Mouse (Mus musculus): ENCODE data around the gene Ccdc182. TPM values are rescaled to one million over a fixed set of nuclear protein-coding genes. Genes with fewer than 3 reads are reported as not detected.

The Ccdc182 gene
- polyA plus RNA-seq, 1 experiment from 2014 or later = 0.10 TPM

DNA sequence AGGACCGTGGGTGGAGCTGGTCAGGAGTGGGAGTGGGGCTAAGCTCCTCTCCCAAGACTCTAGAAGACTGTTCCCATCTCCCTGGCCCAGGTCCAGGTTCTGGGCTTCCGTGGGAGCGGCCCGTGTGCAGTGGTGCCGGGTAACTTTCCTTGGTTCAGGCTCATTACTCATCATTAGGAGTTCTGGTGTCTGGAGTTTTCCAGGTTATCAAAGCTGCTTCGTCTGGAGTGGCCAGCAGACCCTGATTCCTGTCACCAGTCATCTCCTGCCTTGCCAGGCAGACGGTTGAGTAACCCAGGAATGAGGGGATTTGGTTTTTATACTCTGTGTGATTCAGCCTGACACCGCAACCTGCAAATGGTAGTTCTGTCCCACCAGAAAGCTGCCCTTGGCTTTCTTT, 7.8 kb upstream of the Ccdc182 start:
- Histone ChIP-seq H3K4me3 (no peak overlapping the region), H3K36me3 (no peaks in the 10 kb centered on the region), H3K9ac (no peak overlapping the region), H3K4me2 (no peak overlapping the region), H3K27me3 (replicated peaks) (peaks cover 7% of the 10 kb centered on the region; the same call in 1 of the 2 replicates), H3K9me3 (replicated peaks) (peaks cover 9% of the 10 kb centered on the region; the same call in 1 of the 2 replicates), H3K27ac (no peak overlapping the region), H3K4me1 (no peaks in the 10 kb centered on the region)
- ATAC-seq = no peak
- WGBS (ENCODE audit: insufficient replicate concordance) = 58% methylated on average over 8 of the region's 8 CpGs

DNA sequence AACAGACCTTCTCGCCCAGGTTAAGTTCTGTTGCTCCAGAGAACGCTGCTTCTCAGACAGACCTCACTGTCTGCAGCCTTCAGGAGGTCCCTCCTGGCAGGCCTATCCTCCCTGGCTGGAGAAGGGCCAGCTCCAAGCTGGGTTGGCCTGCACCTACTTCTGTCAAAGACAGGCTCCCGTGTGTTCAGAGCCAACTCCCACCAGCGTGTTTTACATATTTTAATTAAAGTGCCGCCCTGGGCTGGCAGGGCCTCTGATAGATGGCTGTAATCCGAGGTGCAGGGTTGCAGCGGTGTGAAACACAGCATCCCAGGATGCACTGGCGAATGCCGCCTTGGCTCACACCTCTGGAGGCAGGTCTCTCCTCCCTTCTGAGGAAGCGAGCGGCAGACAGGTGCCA, 5.5 kb upstream of the Ccdc182 start:
- Histone ChIP-seq H3K36me3 (no peaks in the 10 kb centered on the region), H3K4me1 (no peaks in the 10 kb centered on the region), H3K4me3 (no peak overlapping the region), H3K9me3 (replicated peaks) (no peaks in the 10 kb centered on the region), H3K9ac (no peak overlapping the region), H3K4me2 (no peak overlapping the region), H3K27ac (no peak overlapping the region), H3K27me3 (replicated peaks) (peaks cover 23% of the 10 kb centered on the region)
- no peak for ATAC-seq
- WGBS (ENCODE audit: insufficient replicate concordance) = 45% methylated on average over 11 of the region's 11 CpGs

DNA sequence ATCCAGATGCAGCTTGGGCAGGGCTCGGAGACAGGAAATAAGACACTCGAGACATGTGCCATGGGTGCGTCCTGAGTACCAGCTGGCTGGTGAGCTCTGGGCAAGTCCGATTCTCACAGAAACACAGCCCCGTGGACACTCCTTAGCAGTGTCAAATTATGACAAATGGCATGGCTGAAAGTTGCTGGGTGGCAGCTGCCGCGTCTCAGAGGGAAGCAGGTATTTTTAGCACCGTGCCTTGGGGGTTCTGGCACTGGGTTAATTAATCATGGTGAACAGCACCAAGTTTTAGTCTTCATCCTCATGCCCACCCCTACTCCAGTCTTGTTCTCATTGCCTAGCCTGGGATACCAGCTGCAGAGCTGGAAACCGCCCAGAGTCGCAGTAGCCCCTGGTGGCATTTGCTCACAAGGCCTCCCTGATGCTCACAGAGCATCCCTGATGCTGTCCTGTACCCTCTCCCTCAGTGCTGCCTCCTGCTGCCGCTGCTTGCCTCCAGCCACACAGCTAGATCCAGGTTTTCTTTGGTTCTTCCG, 5.0 kb upstream of the Ccdc182 start:
- H3K4me1 ChIP-seq = 0 out of 2 replicates have a peak, but pooled peaks cover under 1% of the 10 kb centered on the region
- no peaks in the 10 kb centered on the region for H3K9me3 ChIP-seq (replicated peaks)
- H3K36me3 ChIP-seq = no peaks in the 10 kb centered on the region
- H3K9ac ChIP-seq = no peak overlapping the region
- no peak overlapping the region for H3K27ac ChIP-seq
- H3K4me2 ChIP-seq = no peak overlapping the region
- no peak overlapping the region for H3K4me3 ChIP-seq
- WGBS (ENCODE audit: insufficient replicate concordance) = 51% methylated on average over 12 of the region's 12 CpGs
- ATAC-seq = no peak
- peaks cover 28% of the 10 kb centered on the region for H3K27me3 ChIP-seq (replicated peaks)

DNA sequence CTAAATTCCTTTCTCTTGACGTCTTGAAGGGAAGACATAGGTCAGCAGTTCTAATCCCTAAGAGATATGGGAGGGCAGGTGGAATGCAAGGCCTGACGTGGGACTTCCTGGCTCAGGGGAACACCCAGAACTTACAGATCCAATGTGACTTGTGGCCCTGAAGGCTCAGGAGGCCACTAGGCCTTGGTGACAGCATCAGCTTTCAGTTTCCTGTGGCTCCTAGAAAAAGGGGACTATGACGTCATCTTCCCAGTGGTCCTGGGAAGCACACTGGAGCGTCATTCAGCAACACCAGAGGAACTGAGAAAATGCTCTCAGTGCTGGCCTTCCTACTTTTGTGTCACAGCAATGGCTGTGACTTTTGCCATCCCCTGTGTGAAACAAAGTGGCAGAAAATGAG, 2.6 kb upstream of the Ccdc182 start:
- no peaks in the 10 kb centered on the region for H3K9me3 ChIP-seq (replicated peaks)
- no peaks in the 10 kb centered on the region for H3K36me3 ChIP-seq
- H3K4me1 ChIP-seq = 0 out of 2 replicates have a peak, but pooled peaks cover 8% of the 10 kb centered on the region
- H3K4me2 ChIP-seq = no peak overlapping the region
- H3K9ac ChIP-seq = no peak overlapping the region
- 54% methylated on average over 4 of the region's 4 CpGs for WGBS (ENCODE audit: insufficient replicate concordance)
- peaks cover 52% of the 10 kb centered on the region for H3K27me3 ChIP-seq (replicated peaks)
- H3K4me3 ChIP-seq = no peak overlapping the region
- H3K27ac ChIP-seq = no peak overlapping the region
- ATAC-seq = no peak

DNA sequence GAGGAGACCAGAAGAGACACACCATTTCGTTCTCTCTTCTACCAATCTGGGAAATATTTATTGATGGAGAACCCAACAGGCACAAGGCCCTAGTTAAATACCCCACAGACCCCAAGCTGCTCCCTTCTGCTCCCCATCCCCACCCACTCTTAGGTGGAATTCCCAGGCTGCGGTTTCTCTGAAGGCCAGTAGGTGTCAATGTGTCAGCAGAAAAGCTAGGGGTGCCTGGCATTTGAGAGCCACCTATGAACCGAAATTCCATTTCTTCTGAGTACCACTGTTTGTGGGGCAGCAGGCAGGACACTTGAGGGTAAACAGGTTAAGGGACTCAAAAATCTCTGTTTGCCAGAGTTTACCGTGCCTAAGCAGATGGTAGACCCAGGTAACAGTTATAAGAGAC, 2.2 kb upstream of the Ccdc182 start:
- 0 out of 2 replicates have a peak, but pooled peaks cover 12% of the 10 kb centered on the region for H3K4me1 ChIP-seq
- H3K9me3 ChIP-seq (replicated peaks) = no peaks in the 10 kb centered on the region
- H3K36me3 ChIP-seq = no peaks in the 10 kb centered on the region
- H3K4me2 ChIP-seq = no peak overlapping the region
- 45% methylated on average over 4 of the region's 4 CpGs for WGBS (ENCODE audit: insufficient replicate concordance)
- peaks cover 52% of the 10 kb centered on the region for H3K27me3 ChIP-seq (replicated peaks)
- no peak overlapping the region for H3K4me3 ChIP-seq
- H3K27ac ChIP-seq = no peak overlapping the region
- H3K9ac ChIP-seq = no peak overlapping the region
- ATAC-seq = no peak

DNA sequence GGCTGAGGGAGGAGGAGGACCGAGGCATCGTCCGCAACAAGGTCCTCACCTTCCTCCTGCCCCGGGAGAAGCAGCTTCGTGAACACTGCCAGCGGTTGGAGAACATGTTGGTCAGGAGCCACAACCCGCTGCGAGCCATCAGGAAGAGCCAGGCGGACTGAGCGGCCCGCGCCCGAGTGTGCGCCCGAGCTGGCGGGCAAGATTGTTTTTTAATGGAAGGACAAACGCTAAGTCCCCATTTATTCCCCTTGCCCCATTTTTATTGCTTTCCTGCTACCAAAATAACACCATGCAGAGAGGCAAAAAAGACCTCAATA, 494 bp downstream of the Ccdc182 start:
- WGBS (ENCODE audit: insufficient replicate concordance) = 19% methylated on average over 17 of the region's 17 CpGs
- no peaks in the 10 kb centered on the region for H3K36me3 ChIP-seq
- H3K4me1 ChIP-seq = 0 out of 2 replicates have a peak, but pooled peaks cover 16% of the 10 kb centered on the region
- H3K9ac ChIP-seq = no peak overlapping the region
- no peak for ATAC-seq
- peak overlapping the region; percentile 18 for H3K4me3 ChIP-seq
- peak overlapping the region; percentile 50 for H3K4me2 ChIP-seq
- no peak overlapping the region for H3K27ac ChIP-seq
- H3K9me3 ChIP-seq (replicated peaks) = no peaks in the 10 kb centered on the region
- H3K27me3 ChIP-seq (replicated peaks) = peaks cover 45% of the 10 kb centered on the region

DNA sequence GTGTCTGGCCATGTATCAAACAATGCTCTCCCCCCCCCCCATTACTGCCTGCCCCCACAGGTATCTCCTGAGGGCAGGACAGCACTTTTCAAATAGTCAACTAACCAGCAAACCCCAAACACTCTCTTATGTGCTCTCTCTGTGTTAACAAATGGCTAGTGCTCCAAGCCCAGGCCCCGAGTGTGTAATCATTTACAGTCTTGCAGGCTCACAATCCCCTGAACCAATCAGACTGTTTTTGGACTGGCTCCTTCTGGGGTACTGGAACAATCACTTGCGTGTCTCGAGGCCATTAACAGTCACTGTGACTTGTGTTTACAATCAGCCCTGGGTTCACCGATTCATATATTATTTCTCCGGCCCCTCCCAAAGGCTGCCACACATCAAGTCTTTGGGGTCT, 1.4 kb downstream of the Ccdc182 start:
- Histone ChIP-seq H3K27me3 (replicated peaks) (peaks cover 52% of the 10 kb centered on the region), H3K27ac (no peak overlapping the region), H3K4me1 (0 out of 2 replicates have a peak, but pooled peaks cover 16% of the 10 kb centered on the region), H3K9ac (no peak overlapping the region), H3K4me2 (no peak overlapping the region), H3K9me3 (replicated peaks) (no peaks in the 10 kb centered on the region), H3K36me3 (no peaks in the 10 kb centered on the region), H3K4me3 (no peak overlapping the region)
- ATAC-seq = no peak
- WGBS (ENCODE audit: insufficient replicate concordance) = 64% methylated on average over 5 of the region's 5 CpGs

DNA sequence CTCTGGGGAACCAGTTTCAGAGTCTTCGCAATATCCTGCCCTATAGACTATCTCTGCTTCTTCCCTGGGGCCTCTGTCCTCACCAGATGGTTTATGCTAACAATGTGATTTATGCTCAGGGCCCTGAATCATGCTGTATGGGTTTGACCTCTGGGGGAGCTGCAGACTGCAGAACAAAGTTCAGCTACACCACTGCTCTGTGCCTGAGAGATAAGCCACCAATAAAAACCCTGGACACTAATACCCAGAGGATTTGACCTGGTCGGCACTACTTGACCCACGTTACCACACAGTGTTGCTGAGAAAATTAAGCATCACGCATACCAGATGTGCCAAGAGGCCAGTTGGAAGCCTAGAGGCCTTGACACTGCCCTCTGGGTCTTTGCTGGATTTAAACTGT, 3.7 kb downstream of the Ccdc182 start:
- H3K27ac ChIP-seq = no peak overlapping the region
- H3K4me3 ChIP-seq = no peak overlapping the region
- H3K9me3 ChIP-seq (replicated peaks) = no peaks in the 10 kb centered on the region
- no peaks in the 10 kb centered on the region for H3K36me3 ChIP-seq
- H3K9ac ChIP-seq = no peak overlapping the region
- no peak overlapping the region for H3K4me2 ChIP-seq
- H3K4me1 ChIP-seq = 0 out of 2 replicates have a peak, but pooled peaks cover 16% of the 10 kb centered on the region
- 0 out of 2 replicates have a peak, but pooled peaks have one; percentile 32 for ATAC-seq
- WGBS (ENCODE audit: insufficient replicate concordance) = 49% methylated on average over 4 of the region's 4 CpGs
- peaks cover 53% of the 10 kb centered on the region for H3K27me3 ChIP-seq (replicated peaks)

DNA sequence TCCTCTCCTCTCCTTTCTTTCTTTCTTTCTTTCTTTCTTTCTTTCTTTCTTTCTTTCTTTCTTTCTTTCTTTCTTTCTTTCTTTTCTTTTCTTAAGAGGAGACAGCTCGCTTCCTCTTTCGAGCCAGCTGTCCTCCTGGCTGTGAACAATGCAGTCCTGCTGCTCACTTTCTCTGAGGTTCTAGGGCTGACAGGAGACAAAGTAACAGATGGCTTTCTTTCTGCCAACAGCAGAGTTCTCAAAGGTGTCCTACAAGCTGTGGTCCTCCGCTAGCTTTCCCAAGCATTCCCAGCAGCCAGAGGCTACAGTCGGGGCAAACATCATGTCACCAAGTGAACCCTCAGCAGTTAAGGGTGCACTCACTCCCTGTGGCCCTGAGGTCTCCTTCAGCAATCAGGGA, 5.5 kb downstream of the Ccdc182 start:
- H3K4me2 ChIP-seq = no peak overlapping the region
- H3K9ac ChIP-seq = no peak overlapping the region
- WGBS (ENCODE audit: insufficient replicate concordance) = 61% methylated on average over 4 of the region's 4 CpGs
- H3K36me3 ChIP-seq = no peaks in the 10 kb centered on the region
- ATAC-seq = no peak
- no peaks in the 10 kb centered on the region for H3K9me3 ChIP-seq (replicated peaks)
- peaks cover 39% of the 10 kb centered on the region for H3K27me3 ChIP-seq (replicated peaks)
- no peak overlapping the region for H3K4me3 ChIP-seq
- no peak overlapping the region for H3K27ac ChIP-seq
- H3K4me1 ChIP-seq = 0 out of 2 replicates have a peak, but pooled peaks cover 11% of the 10 kb centered on the region

DNA sequence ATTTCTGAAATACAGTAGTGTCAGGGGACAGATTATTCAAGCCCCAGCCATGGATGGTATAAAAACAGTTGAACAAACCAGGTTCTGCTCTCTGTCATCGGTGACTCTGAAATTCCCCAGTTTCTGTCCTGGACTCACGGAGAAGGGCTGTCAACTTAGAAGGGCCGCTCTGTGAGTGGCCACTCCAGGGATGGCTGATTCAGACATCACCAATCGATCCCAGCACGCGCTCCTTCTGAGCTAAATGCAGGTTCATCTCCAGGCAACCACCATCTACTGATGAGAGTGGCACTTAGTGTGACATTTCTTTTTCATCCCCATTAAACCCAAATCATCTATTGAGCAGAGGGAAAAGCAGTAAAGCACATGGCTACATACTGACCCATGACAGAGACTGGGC, 7.8 kb downstream of the Ccdc182 start:
- Histone ChIP-seq H3K4me2 (no peak overlapping the region), H3K4me3 (no peak overlapping the region)

DNA sequence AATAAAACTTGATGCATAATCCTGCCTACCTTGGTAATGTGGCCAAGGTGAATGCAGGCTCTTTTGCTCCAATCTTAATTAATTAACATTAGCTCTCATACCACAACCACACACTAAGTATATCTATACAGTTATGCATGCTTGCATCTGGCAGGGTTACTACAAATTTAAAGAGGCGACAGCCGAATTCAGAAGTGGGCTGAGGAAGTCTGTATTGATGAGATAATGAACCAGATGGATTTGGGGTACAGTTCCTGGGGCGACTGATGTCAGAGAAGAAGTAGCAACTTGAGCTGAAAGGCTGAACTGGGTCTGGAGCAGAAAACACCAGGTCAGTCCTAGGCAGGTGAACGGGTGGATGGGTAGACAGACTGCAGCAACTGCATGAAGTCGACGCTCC, 11.9 kb downstream of the Ccdc182 start:
- 40% methylated on average over 6 of the region's 6 CpGs for WGBS (ENCODE audit: insufficient replicate concordance)

More for the DNA sequence above, 7.8 kb downstream of the Ccdc182 start:
- 0 out of 2 replicates have a peak, but pooled peaks cover 4% of the 10 kb centered on the region for H3K4me1 ChIP-seq
- no peak for ATAC-seq
- no peak overlapping the region for H3K27ac ChIP-seq
- peaks cover 20% of the 10 kb centered on the region for H3K27me3 ChIP-seq (replicated peaks)
- no peak overlapping the region for H3K9ac ChIP-seq
- no peaks in the 10 kb centered on the region for H3K36me3 ChIP-seq
- H3K9me3 ChIP-seq (replicated peaks) = no peaks in the 10 kb centered on the region
- WGBS (ENCODE audit: insufficient replicate concordance) = 65% methylated on average over 6 of the region's 6 CpGs

DNA sequence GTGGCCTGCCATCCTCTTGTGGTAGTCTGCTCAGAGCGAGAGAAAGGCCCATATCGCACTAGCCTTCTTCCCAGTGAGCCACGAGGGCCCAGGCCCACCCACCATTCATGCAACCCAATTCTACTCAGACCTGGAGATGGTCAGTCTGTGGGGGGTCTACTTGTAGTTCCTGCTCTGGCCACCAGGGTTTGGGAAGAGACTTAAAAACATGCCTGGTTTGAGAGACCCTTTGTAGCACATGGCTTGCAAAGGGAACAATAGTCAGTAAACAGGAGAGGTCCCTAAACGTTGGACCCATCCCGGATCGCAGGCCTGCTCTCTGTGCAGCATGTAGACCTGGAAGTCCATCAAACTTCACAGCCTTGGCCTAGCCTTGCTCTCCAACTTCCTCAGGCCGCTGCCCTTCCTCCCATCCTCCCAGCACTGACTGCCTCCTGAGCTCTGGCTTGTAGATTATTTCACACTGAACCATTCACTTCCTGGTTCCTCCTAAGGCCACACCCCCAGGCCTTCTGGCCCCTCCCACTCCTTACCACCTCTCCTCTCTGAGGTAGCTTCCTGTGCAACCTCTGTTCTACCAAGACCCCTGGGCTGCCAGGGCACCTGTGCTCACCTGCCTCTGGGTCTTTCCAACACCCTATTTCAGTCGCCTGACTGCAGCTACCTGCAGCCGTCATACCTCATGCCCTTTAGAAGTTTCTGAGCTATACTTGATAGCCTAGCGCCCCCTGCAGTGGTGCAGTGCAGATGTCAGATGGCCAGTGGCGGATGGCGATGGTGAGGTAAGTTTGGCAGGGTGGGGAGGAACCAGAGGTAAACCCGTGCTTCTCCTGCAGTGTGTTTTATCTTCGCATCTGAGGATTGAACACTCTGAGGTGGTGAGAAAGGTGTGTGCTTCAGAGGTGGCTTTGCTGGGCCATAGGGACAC, 14.0 kb downstream of the Ccdc182 start:
- Histone ChIP-seq H3K36me3 (no peaks in the 10 kb centered on the region), H3K27ac (no peak overlapping the region), H3K4me1 (peaks cover 5% of the 10 kb centered on the region; the same call in 1 of the 2 replicates), H3K9ac (no peak overlapping the region), H3K27me3 (replicated peaks) (peaks cover 8% of the 10 kb centered on the region), H3K4me2 (no peak overlapping the region), H3K4me3 (no peak overlapping the region), H3K9me3 (replicated peaks) (no peaks in the 10 kb centered on the region)
- ATAC-seq = no peak
- WGBS (ENCODE audit: insufficient replicate concordance) = 64% methylated on average over 14 of the region's 14 CpGs

More for the DNA sequence above, 11.9 kb downstream of the Ccdc182 start:
- no peaks in the 10 kb centered on the region for H3K9me3 ChIP-seq (replicated peaks)
- ATAC-seq = no peak
- H3K4me3 ChIP-seq = no peak overlapping the region
- H3K36me3 ChIP-seq = no peaks in the 10 kb centered on the region
- H3K4me2 ChIP-seq = no peak overlapping the region
- no peak overlapping the region for H3K27ac ChIP-seq
- H3K27me3 ChIP-seq (replicated peaks) = peaks cover 14% of the 10 kb centered on the region
- H3K9ac ChIP-seq = no peak overlapping the region
- peaks cover 5% of the 10 kb centered on the region; the same call in 1 of the 2 replicates for H3K4me1 ChIP-seq
